Mouse (Mus musculus): ENCODE data around the gene Lrrc66. TPM values are rescaled to one million over a fixed set of nuclear protein-coding genes. Genes with fewer than 3 reads are reported as not detected.

Gene Lrrc66
- polyA plus RNA-seq, 1 experiment from 2014 or later, result not detected

DNA sequence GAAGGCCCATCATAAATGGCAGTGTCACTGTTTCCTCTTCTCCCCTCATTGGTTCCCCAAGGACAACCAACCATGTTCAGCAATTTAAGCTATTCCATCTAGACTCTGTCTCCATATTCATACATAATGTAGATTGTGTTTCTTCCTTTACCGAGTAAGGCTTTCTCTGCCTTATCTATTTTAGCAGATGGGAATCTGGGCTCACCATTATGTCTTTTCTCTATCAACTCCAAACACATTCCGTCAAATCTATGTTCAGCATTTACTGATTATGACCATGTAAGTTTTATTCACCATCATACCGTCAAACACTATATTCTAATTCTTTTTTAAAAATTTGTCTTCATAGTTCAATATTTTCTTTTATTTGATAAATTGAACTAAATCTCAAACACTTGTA lies 8.7 kb upstream of the Lrrc66 start:
- peaks cover 27% of the 10 kb centered on the region for H3K36me3 ChIP-seq

GRCm38 (mm10) chr5:73637337-73638107 lies 5.2 kb upstream of the Lrrc66 start:
- no peak; the same call in 1 of the 2 replicates for ATAC-seq (ENCODE audit: insufficient number of reproducible peaks, low FRiP score)

More for the DNA sequence above, 8.7 kb upstream of the Lrrc66 start:
- H3K4me3 ChIP-seq, result no peak overlapping the region
- no peak overlapping the region for H3K27ac ChIP-seq (ENCODE audit: poor library complexity, severe bottlenecking)
- H3K4me1 ChIP-seq (replicated peaks), result peaks cover 11% of the 10 kb centered on the region; the same call in 1 of the 2 replicates
- H3K9ac ChIP-seq, result no peak overlapping the region
- H3K9me3 ChIP-seq (replicated peaks), result no peaks in the 10 kb centered on the region
- no peak for ATAC-seq (ENCODE audit: insufficient number of reproducible peaks, low FRiP score)
- no peak overlapping the region for H3K4me2 ChIP-seq
- 85% methylated on average over 3 of the region's 3 CpGs for WGBS
- H3K27me3 ChIP-seq (replicated peaks), result no peaks in the 10 kb centered on the region

DNA sequence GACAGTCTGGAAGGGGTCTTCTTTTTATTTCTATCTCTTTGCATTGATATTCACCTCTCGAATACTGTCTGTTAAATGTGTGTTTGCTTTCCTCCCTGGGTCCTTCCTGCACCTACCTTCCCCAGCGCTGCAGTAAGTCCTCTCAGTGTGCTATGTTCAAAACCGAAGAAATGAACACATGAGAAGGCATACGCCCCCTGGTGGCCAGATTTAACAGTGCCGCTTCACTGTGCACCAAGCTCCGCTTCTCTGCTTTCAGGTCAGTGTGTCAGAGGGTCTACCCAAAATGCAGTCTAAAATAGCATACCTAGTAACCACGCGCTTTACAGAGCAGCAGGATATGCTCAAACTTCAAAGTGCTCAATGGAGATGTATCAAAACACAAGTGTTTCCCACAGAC lies 815 bp upstream of the Lrrc66 start:
- Histone ChIP-seq H3K9ac (no peak overlapping the region), H3K9me3 (replicated peaks) (no peaks in the 10 kb centered on the region; the same call in 1 of the 2 replicates), H3K36me3 (peaks cover 23% of the 10 kb centered on the region), H3K4me3 (no peak overlapping the region), H3K4me1 (replicated peaks) (peaks cover 26% of the 10 kb centered on the region), H3K27me3 (replicated peaks) (no peaks in the 10 kb centered on the region), H3K4me2 (no peak overlapping the region), H3K27ac (ENCODE audit: poor library complexity, severe bottlenecking) (no peak overlapping the region)
- WGBS, result 52% methylated on average over 8 of the region's 8 CpGs
- ATAC-seq (ENCODE audit: insufficient number of reproducible peaks, low FRiP score), result no peak

More at GRCm38 (mm10) chr5:73637337-73638107, 5.2 kb upstream of the Lrrc66 start:
- H3K27me3 ChIP-seq (replicated peaks), result no peaks in the 10 kb centered on the region
- WGBS, result 40% methylated on average over 8 of the region's 8 CpGs
- no peak overlapping the region for H3K27ac ChIP-seq (ENCODE audit: poor library complexity, severe bottlenecking)
- H3K9me3 ChIP-seq (replicated peaks), result no peaks in the 10 kb centered on the region; the same call in 1 of the 2 replicates
- no peak overlapping the region for H3K4me3 ChIP-seq
- no peak overlapping the region for H3K9ac ChIP-seq
- H3K4me2 ChIP-seq, result no peak overlapping the region
- H3K36me3 ChIP-seq, result peaks cover 38% of the 10 kb centered on the region
- H3K4me1 ChIP-seq (replicated peaks), result peaks cover 11% of the 10 kb centered on the region; the same call in 1 of the 2 replicates

GRCm38 (mm10) chr5:73631001-73631558 lies 1.2 kb downstream of the Lrrc66 start:
- no peak overlapping the region for H3K27ac ChIP-seq (ENCODE audit: poor library complexity, severe bottlenecking)
- H3K36me3 ChIP-seq, result peaks cover 17% of the 10 kb centered on the region
- H3K27me3 ChIP-seq (replicated peaks), result no peaks in the 10 kb centered on the region
- H3K4me3 ChIP-seq, result no peak overlapping the region
- no peak for ATAC-seq (ENCODE audit: insufficient number of reproducible peaks, low FRiP score)
- H3K9ac ChIP-seq, result no peak overlapping the region
- no peak overlapping the region for H3K4me2 ChIP-seq
- 68% methylated on average over 10 of the region's 10 CpGs for WGBS
- peaks cover 15% of the 10 kb centered on the region for H3K4me1 ChIP-seq (replicated peaks)
- H3K9me3 ChIP-seq (replicated peaks), result no peaks in the 10 kb centered on the region; the same call in 1 of the 2 replicates

- Histone ChIP-seq H3K4me1 (replicated peaks) (peaks cover 15% of the 10 kb centered on the region), H3K27me3 (replicated peaks) (no peaks in the 10 kb centered on the region), H3K27ac (ENCODE audit: poor library complexity, severe bottlenecking) (no peak overlapping the region), H3K9me3 (replicated peaks) (no peaks in the 10 kb centered on the region; the same call in 1 of the 2 replicates), H3K36me3 (peaks cover 14% of the 10 kb centered on the region), H3K9ac (no peak overlapping the region), H3K4me2 (no peak overlapping the region), H3K4me3 (no peak overlapping the region)
- 45% methylated on average over 5 of the region's 5 CpGs for WGBS
- peak; percentile 55; the same call in 1 of the 2 replicates for ATAC-seq (ENCODE audit: insufficient number of reproducible peaks, low FRiP score)
Measured at GRCm38 (mm10) chr5:73630141-73630540, 2.2 kb downstream of the Lrrc66 start.

GRCm38 (mm10) chr5:73627991-73628390 lies 4.3 kb downstream of the Lrrc66 start:
- Histone ChIP-seq H3K27me3 (replicated peaks) (no peaks in the 10 kb centered on the region), H3K9me3 (replicated peaks) (no peaks in the 10 kb centered on the region), H3K27ac (ENCODE audit: poor library complexity, severe bottlenecking) (no peak overlapping the region), H3K4me3 (no peak overlapping the region), H3K9ac (no peak overlapping the region), H3K4me2 (no peak overlapping the region), H3K36me3 (no peaks in the 10 kb centered on the region), H3K4me1 (replicated peaks) (peaks cover 15% of the 10 kb centered on the region)
- no peak for ATAC-seq (ENCODE audit: insufficient number of reproducible peaks, low FRiP score)
- WGBS, result 79% methylated on average over 15 of the region's 15 CpGs

- H3K9ac ChIP-seq, result no peak overlapping the region
- H3K4me2 ChIP-seq, result no peak overlapping the region
- no peaks in the 10 kb centered on the region for H3K9me3 ChIP-seq (replicated peaks)
- H3K36me3 ChIP-seq, result no peaks in the 10 kb centered on the region
- 51% methylated on average over 4 of the region's 4 CpGs for WGBS
- no peak for ATAC-seq (ENCODE audit: insufficient number of reproducible peaks, low FRiP score)
- no peak overlapping the region for H3K27ac ChIP-seq (ENCODE audit: poor library complexity, severe bottlenecking)
- no peak overlapping the region for H3K4me3 ChIP-seq
- peaks cover 15% of the 10 kb centered on the region for H3K4me1 ChIP-seq (replicated peaks)
- H3K27me3 ChIP-seq (replicated peaks), result no peaks in the 10 kb centered on the region
Measured at GRCm38 (mm10) chr5:73627559-73627958, 4.8 kb downstream of the Lrrc66 start.

DNA sequence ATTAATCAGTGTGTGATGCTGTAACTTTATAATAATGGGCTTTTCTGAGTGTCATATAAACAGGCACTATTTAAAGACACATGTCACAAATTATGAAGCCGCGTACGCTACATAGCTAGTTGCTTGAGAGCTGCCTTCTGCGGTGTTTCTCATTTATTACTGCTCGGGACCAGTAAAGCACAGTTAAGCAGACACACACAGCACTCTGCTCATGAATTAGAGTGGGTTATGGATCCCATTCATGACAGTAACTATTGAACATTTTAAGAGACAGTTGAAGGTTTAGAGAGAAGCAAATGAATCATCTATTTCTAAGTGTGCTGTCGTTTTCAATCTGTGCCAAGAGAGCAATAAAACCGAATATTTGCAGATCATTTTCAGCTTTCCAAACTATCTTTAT lies 5.5 kb downstream of the Lrrc66 start:
- Histone ChIP-seq H3K4me3 (no peak overlapping the region), H3K27ac (ENCODE audit: poor library complexity, severe bottlenecking) (no peak overlapping the region), H3K36me3 (no peaks in the 10 kb centered on the region), H3K4me1 (replicated peaks) (peaks cover 15% of the 10 kb centered on the region), H3K9ac (no peak overlapping the region), H3K27me3 (replicated peaks) (no peaks in the 10 kb centered on the region), H3K4me2 (no peak overlapping the region), H3K9me3 (replicated peaks) (no peaks in the 10 kb centered on the region)
- ATAC-seq (ENCODE audit: insufficient number of reproducible peaks, low FRiP score), result no peak
- WGBS, result 91% methylated on average over 7 of the region's 7 CpGs

DNA sequence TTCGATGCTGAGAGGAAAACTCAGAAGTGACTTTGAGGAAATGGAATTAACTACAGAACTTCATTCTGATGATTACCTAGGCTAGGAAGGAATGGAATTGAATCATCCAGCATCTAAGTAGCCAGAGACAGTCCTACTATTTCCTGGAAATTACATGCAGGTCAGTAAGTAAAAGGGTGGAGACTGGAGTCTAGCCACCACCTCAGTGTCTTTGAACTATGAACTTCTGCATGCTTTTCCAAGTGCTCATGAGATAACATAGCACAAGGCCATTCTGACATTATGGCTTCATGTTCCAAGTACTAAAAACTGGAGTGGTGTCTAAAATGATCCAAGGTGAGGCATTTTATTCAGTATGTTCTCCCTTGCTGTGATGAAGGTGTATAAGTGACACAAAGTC lies 6.8 kb downstream of the Lrrc66 start:
- Histone ChIP-seq H3K9ac (no peak overlapping the region), H3K9me3 (replicated peaks) (no peaks in the 10 kb centered on the region), H3K36me3 (no peaks in the 10 kb centered on the region), H3K27ac (ENCODE audit: poor library complexity, severe bottlenecking) (no peak overlapping the region), H3K4me3 (no peak overlapping the region), H3K27me3 (replicated peaks) (no peaks in the 10 kb centered on the region), H3K4me2 (no peak overlapping the region), H3K4me1 (replicated peaks) (peaks cover 5% of the 10 kb centered on the region; the same call in 1 of the 2 replicates)
- 52% methylated on average over 1 of the region's 1 CpGs for WGBS
- no peak for ATAC-seq (ENCODE audit: insufficient number of reproducible peaks, low FRiP score)

- H3K4me1 ChIP-seq (replicated peaks), result no peaks in the 10 kb centered on the region
- H3K27ac ChIP-seq (ENCODE audit: poor library complexity, severe bottlenecking), result no peak overlapping the region
- H3K4me3 ChIP-seq, result no peak overlapping the region
- WGBS, result 77% methylated on average over 1 of the region's 1 CpGs
- H3K4me2 ChIP-seq, result no peak overlapping the region
- no peaks in the 10 kb centered on the region for H3K36me3 ChIP-seq
- no peak for ATAC-seq (ENCODE audit: insufficient number of reproducible peaks, low FRiP score)
- no peaks in the 10 kb centered on the region for H3K27me3 ChIP-seq (replicated peaks)
- H3K9me3 ChIP-seq (replicated peaks), result peaks cover 4% of the 10 kb centered on the region; the same call in 1 of the 2 replicates
- H3K9ac ChIP-seq, result no peak overlapping the region
Measured at GRCm38 (mm10) chr5:73618969-73619368, 13.4 kb downstream of the Lrrc66 start.

GRCm38 (mm10) chr5:73615211-73615610 lies 17.1 kb downstream of the Lrrc66 start:
- Histone ChIP-seq H3K9ac (no peak overlapping the region), H3K4me1 (replicated peaks) (no peaks in the 10 kb centered on the region), H3K4me3 (no peak overlapping the region), H3K27me3 (replicated peaks) (no peaks in the 10 kb centered on the region), H3K36me3 (no peaks in the 10 kb centered on the region), H3K27ac (ENCODE audit: poor library complexity, severe bottlenecking) (no peak overlapping the region), H3K9me3 (replicated peaks) (peaks cover 9% of the 10 kb centered on the region; the same call in 1 of the 2 replicates), H3K4me2 (no peak overlapping the region)
- no peak for ATAC-seq (ENCODE audit: insufficient number of reproducible peaks, low FRiP score)
- WGBS, result 72% methylated on average over 7 of the region's 7 CpGs

Measured in heart, embryonic 12.5 days (tissue).